Mouse (Mus musculus) hindbrain, embryonic 12.5 days (tissue): ENCODE results near the gene Klhl26. TPM values are rescaled to one million over a fixed set of nuclear protein-coding genes. Genes with fewer than 3 reads are reported as not detected.

ENCODE experiments used
- ATAC-seq: fragments of 200-750 bp; cut with Nextera tagmentation; 2 replicates; pipeline ENCODE4 v1.8.0; 2017; ENCODE audit warnings: moderate TSS enrichment; ENCODE audit not compliant: low FRiP score
- H3K27ac ChIP-seq: fragments of 300-500 bp; sonication (generic); 2 replicates; pipeline ENCODE4 v1.5.1; 2016; ENCODE audit warnings: mild to moderate bottlenecking
- H3K27me3 ChIP-seq: fragments of 300-500 bp; sonication (generic); 2 replicates; pipeline ENCODE4 v1.6.1; 2016; ENCODE audit warnings: mild to moderate bottlenecking
- H3K36me3 ChIP-seq: fragments of 300-500 bp; sonication (generic); 2 replicates; pipeline ENCODE4 v1.6.1; 2016; ENCODE audit warnings: mild to moderate bottlenecking
- H3K4me1 ChIP-seq: fragments of 300-500 bp; sonication (generic); 2 replicates; pipeline ENCODE4 v1.6.1; 2016
- H3K4me2 ChIP-seq: fragments of 300-500 bp; sonication (generic); replicated peaks from 2 replicates; pipeline ENCODE4 v1.6.1; 2016; ENCODE audit warnings: mild to moderate bottlenecking
- H3K4me3 ChIP-seq: fragments of 300-500 bp; sonication (generic); 2 replicates; pipeline ENCODE4 v1.5.1; 2016; ENCODE audit warnings: mild to moderate bottlenecking
- H3K9ac ChIP-seq: fragments of 300-500 bp; sonication (generic); 2 replicates; pipeline ENCODE4 v1.6.1; 2016; ENCODE audit warnings: mild to moderate bottlenecking, moderate library complexity
- H3K9me3 ChIP-seq: fragments of 300-500 bp; sonication (generic); replicated peaks from 2 replicates; pipeline ENCODE4 v1.6.1; 2016; ENCODE audit warnings: mild to moderate bottlenecking
- WGBS: fragments of 180-500 bp; shearing (Covaris S2); methylation state at CpG from one replicate; pipeline ENCODE4 v1.1.7; 2016; 5-methylcytosine and 5-hydroxymethylcytosine counted together
- polyA plus RNA-seq: library from polyadenylated mRNA; unstranded; fragments of >200 nt; fragmentation: Nextera tagmentation; extraction: Ambion mirVana; gene quantifications from 2 replicates; pipeline ENCODE4 v1.2.1, GENCODE M21; 2016

Gene Klhl26
- polyA plus RNA-seq, 1 experiment from 2014 or later, result 23.9 TPM

GRCm38 (mm10) chr8:70431213-70431612 is 45.6 kb downstream of the Klhl26 start:
- no peak overlapping the region for H3K9ac ChIP-seq
- no peaks in the 10 kb centered on the region for H3K36me3 ChIP-seq
- no peak overlapping the region for H3K4me2 ChIP-seq
- H3K27me3 ChIP-seq, result no peaks in the 10 kb centered on the region
- no peak overlapping the region for H3K4me3 ChIP-seq
- H3K4me1 ChIP-seq, result no peaks in the 10 kb centered on the region
- no peak overlapping the region for H3K27ac ChIP-seq
- no peaks in the 10 kb centered on the region for H3K9me3 ChIP-seq
- no peak for ATAC-seq
- 98% methylated on average over 4 of the region's 4 CpGs for WGBS

GRCm38 (mm10) chr8:70426300-70426907 is 50.4 kb downstream of the Klhl26 start:
- H3K36me3 ChIP-seq, result no peaks in the 10 kb centered on the region
- H3K27me3 ChIP-seq, result no peaks in the 10 kb centered on the region
- WGBS, result 97% methylated on average over 2 of the region's 2 CpGs
- no peak overlapping the region for H3K27ac ChIP-seq
- no peak overlapping the region for H3K9ac ChIP-seq
- H3K9me3 ChIP-seq, result no peaks in the 10 kb centered on the region
- ATAC-seq, result no peak
- H3K4me1 ChIP-seq, result no peaks in the 10 kb centered on the region
- no peak overlapping the region for H3K4me2 ChIP-seq
- H3K4me3 ChIP-seq, result no peak overlapping the region

GRCm38 (mm10) chr8:70422722-70423121 is 54.0 kb downstream of the Klhl26 start:
- WGBS, result 81% methylated on average over 2 of the region's 2 CpGs
- ATAC-seq, result no peak
- Histone ChIP-seq H3K4me2 (no peak overlapping the region), H3K4me3 (no peak overlapping the region), H3K27me3 (no peaks in the 10 kb centered on the region), H3K4me1 (peaks cover 14% of the 10 kb centered on the region), H3K36me3 (no peaks in the 10 kb centered on the region), H3K27ac (no peak overlapping the region), H3K9ac (no peak overlapping the region), H3K9me3 (no peaks in the 10 kb centered on the region)

GRCm38 (mm10) chr8:70421349-70422104 is 55.2 kb downstream of the Klhl26 start:
- Histone ChIP-seq H3K27me3 (no peaks in the 10 kb centered on the region), H3K4me1 (peaks cover 25% of the 10 kb centered on the region), H3K4me3 (no peak overlapping the region), H3K9me3 (no peaks in the 10 kb centered on the region), H3K9ac (no peak overlapping the region), H3K36me3 (no peaks in the 10 kb centered on the region), H3K4me2 (no peak overlapping the region), H3K27ac (no peak overlapping the region)
- no peak for ATAC-seq
- WGBS, result 83% methylated on average over 18 of the region's 18 CpGs

GRCm38 (mm10) chr8:70419879-70420643 is 56.7 kb downstream of the Klhl26 start:
- no peaks in the 10 kb centered on the region for H3K27me3 ChIP-seq
- no peaks in the 10 kb centered on the region for H3K36me3 ChIP-seq
- no peak overlapping the region for H3K27ac ChIP-seq
- no peak for ATAC-seq
- peaks cover 34% of the 10 kb centered on the region for H3K4me1 ChIP-seq
- no peak overlapping the region for H3K9ac ChIP-seq
- no peak overlapping the region for H3K4me3 ChIP-seq
- H3K9me3 ChIP-seq, result no peaks in the 10 kb centered on the region
- H3K4me2 ChIP-seq, result no peak overlapping the region
- 83% methylated on average over 11 of the region's 11 CpGs for WGBS

- Histone ChIP-seq H3K4me3 (no peak overlapping the region), H3K36me3 (no peaks in the 10 kb centered on the region), H3K27ac (no peak overlapping the region), H3K4me2 (no peak overlapping the region), H3K4me1 (peaks cover 34% of the 10 kb centered on the region), H3K9me3 (no peaks in the 10 kb centered on the region), H3K27me3 (no peaks in the 10 kb centered on the region), H3K9ac (no peak overlapping the region)
- ATAC-seq, result no peak
- WGBS, result 73% methylated on average over 14 of the region's 14 CpGs
These were observed 57.8 kb downstream of the Klhl26 start for GRCm38 (mm10) chr8:70418954-70419353.

GRCm38 (mm10) chr8:70417914-70418313 is 58.9 kb downstream of the Klhl26 start:
- H3K36me3 ChIP-seq, result peaks cover 4% of the 10 kb centered on the region; the same call in 1 of the 2 replicates
- peaks cover 34% of the 10 kb centered on the region for H3K4me1 ChIP-seq
- no peak overlapping the region for H3K9ac ChIP-seq
- 53% methylated on average over 10 of the region's 10 CpGs for WGBS
- no peak overlapping the region for H3K27ac ChIP-seq
- H3K27me3 ChIP-seq, result no peaks in the 10 kb centered on the region
- ATAC-seq, result no peak
- no peak overlapping the region for H3K4me3 ChIP-seq
- H3K9me3 ChIP-seq, result no peaks in the 10 kb centered on the region
- H3K4me2 ChIP-seq, result no peak overlapping the region

GRCm38 (mm10) chr8:70416941-70417340 is 59.8 kb downstream of the Klhl26 start:
- Histone ChIP-seq H3K27ac (no peak overlapping the region), H3K9ac (no peak overlapping the region), H3K36me3 (peaks cover 4% of the 10 kb centered on the region; the same call in 1 of the 2 replicates), H3K4me2 (no peak overlapping the region), H3K9me3 (no peaks in the 10 kb centered on the region), H3K27me3 (no peaks in the 10 kb centered on the region), H3K4me1 (peaks cover 34% of the 10 kb centered on the region), H3K4me3 (no peak overlapping the region)
- no peak for ATAC-seq
- 36% methylated on average over 6 of the region's 6 CpGs for WGBS

GRCm38 (mm10) chr8:70415540-70416451 is 61.0 kb downstream of the Klhl26 start:
- Histone ChIP-seq H3K27ac (peak overlapping the region; percentile 18; the same call in 1 of the 2 replicates), H3K9me3 (no peaks in the 10 kb centered on the region), H3K4me2 (no peak overlapping the region), H3K36me3 (peaks cover 4% of the 10 kb centered on the region; the same call in 1 of the 2 replicates), H3K9ac (no peak overlapping the region), H3K27me3 (no peaks in the 10 kb centered on the region), H3K4me1 (peaks cover 34% of the 10 kb centered on the region), H3K4me3 (no peak overlapping the region)
- ATAC-seq, result no peak
- 66% methylated on average over 8 of the region's 8 CpGs for WGBS

- Histone ChIP-seq H3K27ac (no peak overlapping the region), H3K9ac (no peak overlapping the region), H3K27me3 (no peaks in the 10 kb centered on the region), H3K4me3 (no peak overlapping the region), H3K4me2 (no peak overlapping the region), H3K36me3 (peaks cover 4% of the 10 kb centered on the region; the same call in 1 of the 2 replicates), H3K4me1 (peaks cover 33% of the 10 kb centered on the region), H3K9me3 (no peaks in the 10 kb centered on the region)
- no peak for ATAC-seq
- 91% methylated on average over 6 of the region's 6 CpGs for WGBS
These were observed 62.3 kb downstream of the Klhl26 start for GRCm38 (mm10) chr8:70414310-70414946.

- no peaks in the 10 kb centered on the region for H3K9me3 ChIP-seq
- WGBS, result 94% methylated on average over 5 of the region's 5 CpGs
These were observed 66.5 kb downstream of the Klhl26 start for GRCm38 (mm10) chr8:70410281-70410680.

More at GRCm38 (mm10) chr8:70410281-70410680, 66.5 kb downstream of the Klhl26 start:
- no peaks in the 10 kb centered on the region for H3K27me3 ChIP-seq
- no peak overlapping the region for H3K4me3 ChIP-seq
- no peak for ATAC-seq
- H3K4me1 ChIP-seq, result peaks cover 36% of the 10 kb centered on the region
- no peak overlapping the region for H3K9ac ChIP-seq
- no peak overlapping the region for H3K27ac ChIP-seq
- H3K4me2 ChIP-seq, result no peak overlapping the region
- peaks cover 4% of the 10 kb centered on the region; the same call in 1 of the 2 replicates for H3K36me3 ChIP-seq
